14 mouse cellular contexts compared by ENCODE assay signal in the genomic region with DNA sequence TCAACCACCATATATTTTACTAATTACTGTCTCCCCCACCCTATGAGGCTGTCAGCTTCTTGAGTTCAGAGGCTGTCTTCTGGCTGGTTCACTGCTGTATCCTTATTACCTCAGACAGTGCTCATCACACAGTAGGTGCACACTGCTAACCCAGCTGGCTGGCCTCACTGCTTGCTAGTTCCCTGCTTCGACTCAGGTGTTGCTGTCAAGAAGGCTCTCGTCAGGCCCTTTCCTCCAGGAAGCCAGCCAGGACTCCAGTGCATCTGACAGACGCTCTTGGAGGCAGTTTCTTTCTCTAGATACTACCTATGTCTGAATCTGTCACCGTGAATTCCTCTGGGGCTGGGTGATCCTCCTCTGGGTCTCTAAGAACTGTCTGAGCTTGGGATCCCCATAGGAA.
"Had no signal": no experiment of that assay in that cellular context is flagged by ENCODE, and none has a peak within 500 bp of the region (broad histone marks: within the 10 kb centered on the region; RNA-seq: fewer than 3 reads in every experiment).

No protein-coding gene starts in this region.

- H3K4me3 ChIP-seq: kidney, embryonic 15.5 days; limb, embryonic 10.5 days; liver, embryonic 15.5 days; midbrain, embryonic 15.5 days had no signal

- H3K36me3 ChIP-seq: kidney, embryonic 15.5 days; limb, embryonic 10.5 days; liver, embryonic 15.5 days; midbrain, embryonic 15.5 days; neural tube, embryonic 12.5 days had no signal

- H3K4me1 ChIP-seq: kidney, embryonic 15.5 days; liver, embryonic 15.5 days had no signal

- H3K9me3 ChIP-seq: kidney, embryonic 15.5 days; limb, embryonic 10.5 days; liver, embryonic 15.5 days; midbrain, embryonic 15.5 days; neural tube, embryonic 12.5 days had no signal

- H3K27ac ChIP-seq: kidney, embryonic 15.5 days; limb, embryonic 10.5 days; liver, embryonic 15.5 days; midbrain, embryonic 15.5 days; neural tube, embryonic 12.5 days had no signal

- ATAC-seq: lung, postnatal 0 days; midbrain, embryonic 15.5 days had no signal

- H3K27me3 ChIP-seq: midbrain, embryonic 15.5 days; neural tube, embryonic 12.5 days had no signal

- H3K9ac ChIP-seq: kidney, embryonic 15.5 days; liver, embryonic 15.5 days; midbrain, embryonic 15.5 days; neural tube, embryonic 12.5 days had no signal

- H3K4me2 ChIP-seq: kidney, embryonic 15.5 days; liver, embryonic 11.5 days; liver, embryonic 15.5 days; midbrain, embryonic 15.5 days; neural tube, embryonic 12.5 days had no signal

- DNase-seq: kidney, postnatal 14 days; lung, adult 2 months; lung, postnatal 36 days; right cerebral cortex, adult 18-20 months; right cerebral cortex, postnatal 25 days; thymus, adult 18-20 months; thymus, postnatal 14 days had no signal
